Mouse (Mus musculus): ENCODE results near the gene Abca2. TPM values are rescaled to one million over a fixed set of nuclear protein-coding genes. Genes with fewer than 3 reads are reported as not detected.

The Abca2 gene
- total RNA-seq, 2 experiments from 2014 or later, result 31.2 to 36.2 TPM

GRCm38 (mm10) chr2:25484901-25485647 is 56.6 kb downstream of the Abca2 start:
- no peak for DNase-seq (ENCODE audit: low spot score)
- intact Hi-C loops (cut with DNase I), result loop anchor here (5.0 kb wide), 1 partner anchor 108 kb away; no protein-coding TSS in a partner anchor

GRCm38 (mm10) chr2:25487965-25488670 is 59.6 kb downstream of the Abca2 start:
- no peak for DNase-seq (ENCODE audit: low spot score)
- intact Hi-C loops (cut with DNase I), result no loop called here

GRCm38 (mm10) chr2:25488671-25489068 is 60.2 kb downstream of the Abca2 start:
- intact Hi-C loops (cut with DNase I), result no loop called here
- no peak for DNase-seq (ENCODE audit: low spot score)

GRCm38 (mm10) chr2:25492988-25493387 is 64.5 kb downstream of the Abca2 start:
- no peak for DNase-seq (ENCODE audit: low spot score)
- intact Hi-C loops (cut with DNase I), result no loop called here

- DNase-seq (ENCODE audit: low spot score), result no peak
- intact Hi-C loops (cut with DNase I), result no loop called here
Measured at GRCm38 (mm10) chr2:25493476-25493961, 65.0 kb downstream of the Abca2 start, which contains the start of gene Lcn12. Gene Lcn12, minus strand, starts transcription at chr2:25493911.

- intact Hi-C loops (cut with DNase I), result no loop called here
Measured at GRCm38 (mm10) chr2:25496462-25496861, 68.0 kb downstream of the Abca2 start.

More at GRCm38 (mm10) chr2:25496462-25496861, 68.0 kb downstream of the Abca2 start:
- no peak for DNase-seq (ENCODE audit: low spot score)

Small RNAs within 50 kb of the gene (microRNA-seq; reads per million reads assigned to microRNA genes)
- 1.1 reads per million for gene Mir3087

Other genes with a start within 250 kb of the Abca2 start
- gene Nrarp, start 247.9 kb upstream of the Abca2 start, total RNA-seq (2021), result 10 to 100 TPM in 1 of 2 experiments, 1 to 10 TPM in 1; 7.2 to 11.5 TPM
- 1 to 10 TPM; 4.1 to 4.2 TPM for gene Tor4a, start 231.8 kb upstream of the Abca2 start, total RNA-seq (2021)
- 10 to 100 TPM; 36.1 to 40.6 TPM for gene Nelfb, start 217.2 kb upstream of the Abca2 start, total RNA-seq (2021)
- not detected for gene Stpg3, start 214.1 kb upstream of the Abca2 start, total RNA-seq (2021)
- gene Fam166a, start 210.0 kb upstream of the Abca2 start, total RNA-seq (2021), result not detected
- gene Tubb4b, start 204.0 kb upstream of the Abca2 start, total RNA-seq (2021), result 100 to 1,000 TPM; 258 to 313 TPM
- not detected for gene Slc34a3, start 194.3 kb upstream of the Abca2 start, total RNA-seq (2021)
- gene Rnf224, start 191.9 kb upstream of the Abca2 start, total RNA-seq (2021), result not detected
- gene Rnf208, start 186.4 kb upstream of the Abca2 start, total RNA-seq (2021), result under 1 TPM in 1 of 2 experiments, not detected in 1; 0.53 TPM
- gene Cysrt1, start 186.3 kb upstream of the Abca2 start, total RNA-seq (2021), result not detected
- 1 to 10 TPM; 1.5 to 1.7 TPM for gene AL732309.1, start 181.8 kb upstream of the Abca2 start, total RNA-seq (2021)
- 10 to 100 TPM; 12.6 to 13.2 TPM for gene Tmem203, start 173.3 kb upstream of the Abca2 start, total RNA-seq (2021)
- gene Tprn, start 166.1 kb upstream of the Abca2 start, total RNA-seq (2021), result 1 to 10 TPM; 3.6 to 6.0 TPM
- 10 to 100 TPM; 36.7 to 40.5 TPM for gene Ssna1, start 156.3 kb upstream of the Abca2 start, total RNA-seq (2021)
- gene Anapc2, start 156.2 kb upstream of the Abca2 start, total RNA-seq (2021), result 10 to 100 TPM; 38.4 to 40.7 TPM
- not detected for gene Tmem210, start 140.6 kb upstream of the Abca2 start, total RNA-seq (2021)
- gene Lrrc26, start 138.8 kb upstream of the Abca2 start, total RNA-seq (2021), result not detected
- not detected for gene Grin1, start 109.5 kb upstream of the Abca2 start, total RNA-seq (2021)
- gene Man1b1, start 96.4 kb upstream of the Abca2 start, total RNA-seq (2021), result 10 to 100 TPM; 18.0 to 20.9 TPM
- gene Dpp7, start 72.3 kb upstream of the Abca2 start, total RNA-seq (2021), result 1 to 10 TPM; 3.0 to 3.4 TPM
- 1 to 10 TPM; 4.0 to 6.1 TPM for gene Uap1l1, start 63.0 kb upstream of the Abca2 start, total RNA-seq (2021)
- under 1 TPM; 0.16 to 0.50 TPM for gene Sapcd2, start 56.4 kb upstream of the Abca2 start, total RNA-seq (2021)
- 10 to 100 TPM; 10.8 to 13.9 TPM for gene Entpd2, start 32.8 kb upstream of the Abca2 start, total RNA-seq (2021)
- 10 to 100 TPM; 25.1 to 27.7 TPM for gene Npdc1, start 29.4 kb upstream of the Abca2 start, total RNA-seq (2021)
- gene Fut7, start 5.4 kb upstream of the Abca2 start, total RNA-seq (2021), result under 1 TPM in 1 of 2 experiments, not detected in 1; 0.34 TPM
- 1 to 10 TPM; 2.4 to 3.6 TPM for gene Clic3, start 28.1 kb downstream of the Abca2 start, total RNA-seq (2021)
- 10 to 100 TPM; 17.4 to 20.8 TPM for gene Paxx, start 32.4 kb downstream of the Abca2 start, total RNA-seq (2021)
- gene Ptgds, start 41.3 kb downstream of the Abca2 start, total RNA-seq (2021), result 100 to 1,000 TPM; 117 to 160 TPM
- gene Lcn12, start 65.2 kb downstream of the Abca2 start, total RNA-seq (2021), result not detected
- 10 to 100 TPM; 85.7 to 91.2 TPM for gene Fbxw5, start 72.0 kb downstream of the Abca2 start, total RNA-seq (2021)
- under 1 TPM; 0.73 to 0.75 TPM for gene C8g, start 73.0 kb downstream of the Abca2 start, total RNA-seq (2021)
- 10 to 100 TPM; 15.4 to 17.3 TPM for gene Traf2, start 118.2 kb downstream of the Abca2 start, total RNA-seq (2021)
- 100 to 1,000 TPM; 209 to 218 TPM for gene Edf1, start 129.1 kb downstream of the Abca2 start, total RNA-seq (2021)
- 1 to 10 TPM; 1.3 to 3.2 TPM for gene Mamdc4, start 146.1 kb downstream of the Abca2 start, total RNA-seq (2021)
- 10 to 100 TPM; 63.0 to 70.0 TPM for gene Phpt1, start 146.5 kb downstream of the Abca2 start, total RNA-seq (2021)
- under 1 TPM; 0.08 to 0.10 TPM for gene Ajm1, start 153.1 kb downstream of the Abca2 start, total RNA-seq (2021)
- 10 to 100 TPM; 61.8 to 66.1 TPM for gene Rabl6, start 179.8 kb downstream of the Abca2 start, total RNA-seq (2021)
- not detected for gene Ccdc183, start 189.0 kb downstream of the Abca2 start, total RNA-seq (2021)
- 10 to 100 TPM; 27.9 to 31.6 TPM for gene Tmem141, start 193.3 kb downstream of the Abca2 start, total RNA-seq (2021)
- 1 to 10 TPM; 4.8 to 5.8 TPM for gene Fcna, start 199.3 kb downstream of the Abca2 start, total RNA-seq (2021)
- gene Lcn8, start 224.4 kb downstream of the Abca2 start, total RNA-seq (2021), result under 1 TPM; 0.73 to 0.99 TPM
- gene Lcn5, start 229.2 kb downstream of the Abca2 start, total RNA-seq (2021), result not detected
- gene Lcn6, start 248.1 kb downstream of the Abca2 start, total RNA-seq (2021), result not detected